Mouse (Mus musculus): ENCODE measurements at regions not wholly inside any gene's neighbourhood (a gene's known extent, or its start where the extent isn't known, plus 50 kb on each side); places are given as distances from the start of the nearest gene placed in this dataset.

- H3K4me3 ChIP-seq = no peak overlapping the region
- no peak for DNase-seq (ENCODE audit: low spot score)
- H3K27me3 ChIP-seq (ENCODE audit: insufficient read depth, poor library complexity, severe bottlenecking) = no peaks in the 10 kb centered on the region
- WGBS = 91% methylated on average over 4 of the region's 4 CpGs
- H3K27ac ChIP-seq = no peak overlapping the region
- peaks cover 9% of the 10 kb centered on the region; the same call in 1 of the 2 replicates for H3K4me1 ChIP-seq (replicated peaks)
- H3K36me3 ChIP-seq = no peaks in the 10 kb centered on the region
- H3K9me3 ChIP-seq = no peaks in the 10 kb centered on the region
Observed at GRCm38 (mm10) chr14:104698962-104699361, 176.5 kb upstream of the Rnf219 start.

GRCm38 (mm10) chr14:104695101-104695500, 172.7 kb upstream of the Rnf219 start:
- Histone ChIP-seq H3K9me3 (no peaks in the 10 kb centered on the region), H3K27me3 (ENCODE audit: insufficient read depth, poor library complexity, severe bottlenecking) (no peaks in the 10 kb centered on the region), H3K4me3 (no peak overlapping the region), H3K36me3 (no peaks in the 10 kb centered on the region), H3K27ac (no peak overlapping the region), H3K4me1 (replicated peaks) (peaks cover 9% of the 10 kb centered on the region; the same call in 1 of the 2 replicates)
- no peak for DNase-seq (ENCODE audit: low spot score)
- WGBS = 86% methylated on average over 4 of the region's 4 CpGs

- 80% methylated on average over 14 of the region's 14 CpGs for WGBS
- H3K4me1 ChIP-seq (replicated peaks) = peaks cover 6% of the 10 kb centered on the region; the same call in 1 of the 2 replicates
- no peaks in the 10 kb centered on the region for H3K9me3 ChIP-seq
- no peaks in the 10 kb centered on the region for H3K27me3 ChIP-seq (ENCODE audit: insufficient read depth, poor library complexity, severe bottlenecking)
- H3K4me3 ChIP-seq = no peak overlapping the region
- H3K36me3 ChIP-seq = no peaks in the 10 kb centered on the region
- DNase-seq (ENCODE audit: low spot score) = peak; percentile 8
- no peak overlapping the region for H3K27ac ChIP-seq
Observed at GRCm38 (mm10) chr14:104694174-104694803, 171.8 kb upstream of the Rnf219 start.

GRCm38 (mm10) chr14:104692616-104693015, 170.2 kb upstream of the Rnf219 start:
- H3K4me1 ChIP-seq (replicated peaks) = peaks cover 6% of the 10 kb centered on the region; the same call in 1 of the 2 replicates
- H3K4me3 ChIP-seq = no peak overlapping the region
- H3K36me3 ChIP-seq = no peaks in the 10 kb centered on the region
- H3K27ac ChIP-seq = no peak overlapping the region
- WGBS = 89% methylated on average over 5 of the region's 5 CpGs
- no peaks in the 10 kb centered on the region for H3K9me3 ChIP-seq
- no peak for DNase-seq (ENCODE audit: low spot score)
- no peaks in the 10 kb centered on the region for H3K27me3 ChIP-seq (ENCODE audit: insufficient read depth, poor library complexity, severe bottlenecking)

GRCm38 (mm10) chr14:104688440-104688839, 166.0 kb upstream of the Rnf219 start:
- H3K36me3 ChIP-seq = no peaks in the 10 kb centered on the region
- DNase-seq (ENCODE audit: low spot score) = no peak
- H3K4me3 ChIP-seq = no peak overlapping the region
- no peak overlapping the region for H3K27ac ChIP-seq
- 89% methylated on average over 3 of the region's 3 CpGs for WGBS
- H3K9me3 ChIP-seq = no peaks in the 10 kb centered on the region
- no peaks in the 10 kb centered on the region for H3K27me3 ChIP-seq (ENCODE audit: insufficient read depth, poor library complexity, severe bottlenecking)
- H3K4me1 ChIP-seq (replicated peaks) = no peaks in the 10 kb centered on the region

GRCm38 (mm10) chr14:104676810-104677209, 154.4 kb upstream of the Rnf219 start:
- Histone ChIP-seq H3K4me1 (replicated peaks) (peaks cover 13% of the 10 kb centered on the region), H3K27me3 (ENCODE audit: insufficient read depth, poor library complexity, severe bottlenecking) (no peaks in the 10 kb centered on the region), H3K4me3 (no peak overlapping the region), H3K9me3 (no peaks in the 10 kb centered on the region), H3K27ac (peak overlapping the region; percentile 73), H3K36me3 (no peaks in the 10 kb centered on the region)
- DNase-seq (ENCODE audit: low spot score) = peak; percentile 53
- 16% methylated on average over 7 of the region's 7 CpGs for WGBS

- 64% methylated on average over 1 of the region's 1 CpGs for WGBS
- Histone ChIP-seq H3K9me3 (no peaks in the 10 kb centered on the region), H3K36me3 (no peaks in the 10 kb centered on the region), H3K27ac (no peak overlapping the region), H3K4me3 (no peak overlapping the region), H3K27me3 (ENCODE audit: insufficient read depth, poor library complexity, severe bottlenecking) (no peaks in the 10 kb centered on the region), H3K4me1 (replicated peaks) (0 out of 2 replicates have a peak, but pooled peaks cover 3% of the 10 kb centered on the region)
- no peak for DNase-seq (ENCODE audit: low spot score)
Observed at GRCm38 (mm10) chr14:104661696-104662095, 139.3 kb upstream of the Rnf219 start.

- no peaks in the 10 kb centered on the region for H3K27me3 ChIP-seq (ENCODE audit: insufficient read depth, poor library complexity, severe bottlenecking)
- 92% methylated on average over 1 of the region's 1 CpGs for WGBS
- no peaks in the 10 kb centered on the region for H3K9me3 ChIP-seq
- no peak for DNase-seq (ENCODE audit: low spot score)
- H3K4me1 ChIP-seq (replicated peaks) = 0 out of 2 replicates have a peak, but pooled peaks cover 3% of the 10 kb centered on the region
- H3K36me3 ChIP-seq = no peaks in the 10 kb centered on the region
- no peak overlapping the region for H3K27ac ChIP-seq
- H3K4me3 ChIP-seq = no peak overlapping the region
Observed at GRCm38 (mm10) chr14:104658751-104659150, 136.3 kb upstream of the Rnf219 start.

GRCm38 (mm10) chr14:104649980-104650379, 127.5 kb upstream of the Rnf219 start:
- no peaks in the 10 kb centered on the region for H3K27me3 ChIP-seq (ENCODE audit: insufficient read depth, poor library complexity, severe bottlenecking)
- WGBS = 86% methylated on average over 5 of the region's 5 CpGs
- H3K27ac ChIP-seq = no peak overlapping the region
- peaks cover 11% of the 10 kb centered on the region for H3K4me1 ChIP-seq (replicated peaks)
- H3K4me3 ChIP-seq = no peak overlapping the region
- no peak for DNase-seq (ENCODE audit: low spot score)
- no peaks in the 10 kb centered on the region for H3K9me3 ChIP-seq
- no peaks in the 10 kb centered on the region for H3K36me3 ChIP-seq

GRCm38 (mm10) chr14:104644626-104645025, 122.2 kb upstream of the Rnf219 start:
- Histone ChIP-seq H3K27ac (no peak overlapping the region), H3K4me1 (replicated peaks) (peaks cover 7% of the 10 kb centered on the region), H3K9me3 (no peaks in the 10 kb centered on the region), H3K4me3 (no peak overlapping the region), H3K27me3 (ENCODE audit: insufficient read depth, poor library complexity, severe bottlenecking) (no peaks in the 10 kb centered on the region), H3K36me3 (no peaks in the 10 kb centered on the region)
- DNase-seq (ENCODE audit: low spot score) = no peak
- 90% methylated on average over 4 of the region's 4 CpGs for WGBS

- 70% methylated on average over 6 of the region's 6 CpGs for WGBS
- no peaks in the 10 kb centered on the region for H3K27me3 ChIP-seq (ENCODE audit: insufficient read depth, poor library complexity, severe bottlenecking)
Observed at GRCm38 (mm10) chr14:104642783-104643182, 120.3 kb upstream of the Rnf219 start.

GRCm38 (mm10) chr14:104639300-104639699, 116.9 kb upstream of the Rnf219 start:
- H3K4me3 ChIP-seq = no peak overlapping the region
- no peak for DNase-seq (ENCODE audit: low spot score)
- no peaks in the 10 kb centered on the region for H3K36me3 ChIP-seq
- H3K4me1 ChIP-seq (replicated peaks) = no peaks in the 10 kb centered on the region
- 83% methylated on average over 7 of the region's 7 CpGs for WGBS
- H3K27ac ChIP-seq = no peak overlapping the region
- no peaks in the 10 kb centered on the region for H3K27me3 ChIP-seq (ENCODE audit: insufficient read depth, poor library complexity, severe bottlenecking)
- no peaks in the 10 kb centered on the region for H3K9me3 ChIP-seq

More at GRCm38 (mm10) chr14:104642783-104643182, 120.3 kb upstream of the Rnf219 start:
- Histone ChIP-seq H3K4me1 (replicated peaks) (no peaks in the 10 kb centered on the region), H3K27ac (no peak overlapping the region), H3K4me3 (no peak overlapping the region), H3K36me3 (no peaks in the 10 kb centered on the region), H3K9me3 (no peaks in the 10 kb centered on the region)
- DNase-seq (ENCODE audit: low spot score) = no peak

GRCm38 (mm10) chr14:104611467-104611866, 89.0 kb upstream of the Rnf219 start:
- H3K4me3 ChIP-seq = no peak overlapping the region
- 90% methylated on average over 3 of the region's 3 CpGs for WGBS
- no peaks in the 10 kb centered on the region for H3K36me3 ChIP-seq
- H3K9me3 ChIP-seq = no peaks in the 10 kb centered on the region
- no peaks in the 10 kb centered on the region for H3K27me3 ChIP-seq (ENCODE audit: insufficient read depth, poor library complexity, severe bottlenecking)
- H3K27ac ChIP-seq = no peak overlapping the region
- no peak for DNase-seq (ENCODE audit: low spot score)
- no peaks in the 10 kb centered on the region for H3K4me1 ChIP-seq (replicated peaks)

- 81% methylated on average over 4 of the region's 4 CpGs for WGBS
Observed at GRCm38 (mm10) chr14:104610378-104610777, 87.9 kb upstream of the Rnf219 start.

More at GRCm38 (mm10) chr14:104610378-104610777, 87.9 kb upstream of the Rnf219 start:
- H3K36me3 ChIP-seq = no peaks in the 10 kb centered on the region
- H3K4me1 ChIP-seq (replicated peaks) = no peaks in the 10 kb centered on the region
- no peak overlapping the region for H3K4me3 ChIP-seq
- no peaks in the 10 kb centered on the region for H3K9me3 ChIP-seq
- no peaks in the 10 kb centered on the region for H3K27me3 ChIP-seq (ENCODE audit: insufficient read depth, poor library complexity, severe bottlenecking)
- no peak overlapping the region for H3K27ac ChIP-seq
- DNase-seq (ENCODE audit: low spot score) = no peak
